Mouse (Mus musculus) limb, embryonic 15.5 days (tissue): ENCODE results near the gene Krt19. TPM values are rescaled to one million over a fixed set of nuclear protein-coding genes. Genes with fewer than 3 reads are reported as not detected.

ENCODE experiments used
- ATAC-seq: fragments of 200-750 bp; cut with Nextera tagmentation; 2 replicates; pipeline ENCODE4 v1.8.0; 2017; ENCODE audit warnings: low read depth, moderate TSS enrichment; ENCODE audit not compliant: insufficient number of reproducible peaks, low FRiP score, low TSS enrichment
- H3K27ac ChIP-seq: fragments of 300-500 bp; sonication (generic); 2 replicates; pipeline ENCODE4 v1.5.1; 2015; ENCODE audit warnings: moderate library complexity, mild to moderate bottlenecking, inconsistent platforms
- H3K27me3 ChIP-seq: fragments of 300-500 bp; sonication (generic); 2 replicates; pipeline ENCODE4 v1.6.1; 2015; ENCODE audit warnings: inconsistent platforms
- H3K36me3 ChIP-seq: fragments of 300-500 bp; sonication (generic); 2 replicates; pipeline ENCODE4 v1.6.1; 2015; ENCODE audit warnings: inconsistent platforms
- H3K4me1 ChIP-seq: fragments of 300-500 bp; sonication (generic); 2 replicates; pipeline ENCODE4 v1.6.1; 2015; ENCODE audit warnings: inconsistent platforms
- H3K4me2 ChIP-seq: fragments of 300-500 bp; sonication (generic); 2 replicates; pipeline ENCODE4 v1.6.1; 2015; ENCODE audit warnings: mild to moderate bottlenecking, inconsistent platforms
- H3K4me3 ChIP-seq: fragments of 300-500 bp; sonication (generic); 2 replicates; pipeline ENCODE4 v1.5.1; 2015; ENCODE audit warnings: mild to moderate bottlenecking, inconsistent platforms
- H3K9ac ChIP-seq: fragments of 300-500 bp; sonication (generic); 2 replicates; pipeline ENCODE4 v1.6.1; 2015; ENCODE audit warnings: inconsistent platforms
- H3K9me3 ChIP-seq: fragments of 300-500 bp; sonication (generic); 2 replicates; pipeline ENCODE4 v1.6.1; 2016; ENCODE audit warnings: inconsistent platforms
- WGBS: fragments of 180-500 bp; shearing (Covaris S2); methylation state at CpG from one replicate; pipeline ENCODE4 v1.1.7; 2015; 5-methylcytosine and 5-hydroxymethylcytosine counted together
- polyA plus RNA-seq: library from polyadenylated mRNA; unstranded; fragments of >200 nt; fragmentation: Nextera tagmentation; extraction: Ambion mirVana; gene quantifications from 2 replicates; pipeline ENCODE4 v1.2.1, GENCODE M21; 2015

The Krt19 gene
- polyA plus RNA-seq, 1 experiment from 2014 or later = 417 TPM

DNA sequence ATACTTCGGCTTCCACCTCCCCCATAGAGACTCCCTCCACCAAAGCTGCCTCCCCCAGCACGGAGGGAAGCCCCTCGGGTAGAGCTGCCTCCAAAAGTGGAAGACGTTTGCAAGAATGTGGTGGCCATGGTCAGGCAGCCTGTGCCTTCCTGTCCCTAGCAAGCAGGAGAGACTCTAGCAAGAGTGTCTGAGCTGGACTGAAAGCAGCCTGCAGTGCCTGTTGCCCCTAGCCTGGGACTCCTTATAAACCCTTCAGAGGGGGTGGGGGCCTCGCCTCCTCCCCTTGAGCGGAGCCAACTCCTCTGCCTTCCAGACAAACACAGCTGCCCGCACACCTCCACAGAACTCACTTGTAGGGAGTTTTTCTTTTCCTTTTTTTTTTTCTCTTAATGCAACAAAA lies 12.7 kb downstream of the Krt19 start, which contains the start of gene Krt15:
Gene Krt15, minus strand, starts transcription at position 198 of the 400 bp plus-strand sequence.
- WGBS = 48% methylated on average over 7 of the region's 7 CpGs
- 0 out of 2 replicates have a peak within 1 kb of the TSS, but pooled peaks have one; percentile 33 for H3K27ac ChIP-seq
- no peak within 1 kb of the TSS for H3K9ac ChIP-seq
- no peak for ATAC-seq
- peak within 1 kb of the TSS; percentile 24; the same call in 1 of the 2 replicates for H3K4me2 ChIP-seq
- H3K4me3 ChIP-seq = peak within 1 kb of the TSS; percentile 21
- H3K9me3 ChIP-seq = no peaks in the 10 kb centered on the region
- H3K4me1 ChIP-seq = peaks cover 29% of the 10 kb centered on the region
- no peaks in the 10 kb centered on the region for H3K36me3 ChIP-seq
- H3K27me3 ChIP-seq = 0 out of 2 replicates have a peak, but pooled peaks cover 2% of the 10 kb centered on the region

GRCm38 (mm10) chr11:100124901-100125300 lies 23.6 kb downstream of the Krt19 start:
- Histone ChIP-seq H3K4me1 (no peaks in the 10 kb centered on the region), H3K9ac (no peak overlapping the region), H3K9me3 (no peaks in the 10 kb centered on the region), H3K27ac (no peak overlapping the region), H3K4me2 (no peak overlapping the region), H3K27me3 (no peaks in the 10 kb centered on the region), H3K36me3 (no peaks in the 10 kb centered on the region), H3K4me3 (no peak overlapping the region)
- no peak for ATAC-seq
- 58% methylated on average over 7 of the region's 7 CpGs for WGBS

- H3K27ac ChIP-seq = no peak within 1 kb of the TSS
These were observed 27.0 kb downstream of the Krt19 start, which contains the start of gene Krt13 for GRCm38 (mm10) chr11:100121466-100121865. Gene Krt13 (minus strand): TSS chr11:100121566.

DNA sequence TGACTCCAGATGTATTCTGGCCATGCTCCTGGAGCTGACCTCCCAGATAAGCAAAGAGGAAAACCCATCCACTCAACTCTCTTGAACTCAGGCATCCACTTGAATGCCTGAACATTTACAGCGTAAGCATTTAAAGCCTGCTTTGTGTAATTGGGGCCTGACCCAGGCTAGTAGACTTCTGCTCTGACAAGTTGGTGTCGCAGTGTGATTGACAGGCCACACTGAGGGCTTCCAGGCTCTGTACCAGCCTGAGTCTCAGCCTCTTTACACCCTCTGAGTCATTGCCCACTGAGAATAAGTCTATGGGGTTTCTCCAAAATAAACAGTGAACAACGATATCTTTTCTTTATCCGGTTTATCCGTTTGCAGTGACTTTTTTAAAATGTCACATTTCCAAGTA lies 28.1 kb downstream of the Krt19 start:
- Histone ChIP-seq H3K27ac (no peak overlapping the region), H3K9me3 (no peaks in the 10 kb centered on the region), H3K4me3 (no peak overlapping the region), H3K4me2 (no peak overlapping the region), H3K4me1 (0 out of 2 replicates have a peak, but pooled peaks cover 5% of the 10 kb centered on the region), H3K27me3 (no peaks in the 10 kb centered on the region), H3K9ac (no peak overlapping the region), H3K36me3 (no peaks in the 10 kb centered on the region)
- no peak for ATAC-seq
- WGBS = 73% methylated on average over 5 of the region's 5 CpGs

More at GRCm38 (mm10) chr11:100121466-100121865, 27.0 kb downstream of the Krt19 start, which contains the start of gene Krt13:
- no peak within 1 kb of the TSS for H3K9ac ChIP-seq
- H3K4me3 ChIP-seq = no peak within 1 kb of the TSS
- H3K9me3 ChIP-seq = no peaks in the 10 kb centered on the region
- 66% methylated on average over 3 of the region's 3 CpGs for WGBS
- 0 out of 2 replicates have a peak, but pooled peaks cover 5% of the 10 kb centered on the region for H3K4me1 ChIP-seq
- no peak for ATAC-seq
- no peaks in the 10 kb centered on the region for H3K27me3 ChIP-seq
- no peak within 1 kb of the TSS for H3K4me2 ChIP-seq
- no peaks in the 10 kb centered on the region for H3K36me3 ChIP-seq

DNA sequence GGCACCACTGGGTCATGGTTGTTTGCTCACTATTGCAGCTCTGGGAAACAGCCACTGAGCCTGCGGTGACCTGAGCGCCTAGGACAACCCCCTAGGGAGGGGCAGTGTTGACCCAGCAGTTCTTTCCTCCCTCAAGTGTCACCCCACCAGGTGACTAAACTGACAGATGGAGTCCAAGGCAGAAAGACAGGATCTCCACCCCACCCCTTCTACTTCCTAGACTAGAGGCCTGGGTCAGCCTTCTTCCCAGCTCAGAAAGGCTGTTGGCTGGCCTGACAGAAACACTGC lies 34.8 kb downstream of the Krt19 start:
- H3K9ac ChIP-seq = no peak overlapping the region
- no peak for ATAC-seq
- no peaks in the 10 kb centered on the region for H3K36me3 ChIP-seq
- no peak overlapping the region for H3K4me2 ChIP-seq
- 81% methylated on average over 2 of the region's 2 CpGs for WGBS
- H3K9me3 ChIP-seq = no peaks in the 10 kb centered on the region
- 0 out of 2 replicates have a peak, but pooled peaks cover 3% of the 10 kb centered on the region for H3K4me1 ChIP-seq
- no peak overlapping the region for H3K27ac ChIP-seq
- H3K27me3 ChIP-seq = no peaks in the 10 kb centered on the region
- H3K4me3 ChIP-seq = no peak overlapping the region

- Histone ChIP-seq H3K4me2 (no peak overlapping the region), H3K36me3 (no peaks in the 10 kb centered on the region), H3K27me3 (no peaks in the 10 kb centered on the region), H3K9me3 (no peaks in the 10 kb centered on the region), H3K4me3 (no peak overlapping the region), H3K4me1 (no peaks in the 10 kb centered on the region), H3K27ac (no peak overlapping the region), H3K9ac (no peak overlapping the region)
- ATAC-seq = 0 out of 2 replicates have a peak, but pooled peaks have one; percentile 10
- WGBS = 78% methylated on average over 11 of the region's 11 CpGs
These were observed 35.3 kb downstream of the Krt19 start for GRCm38 (mm10) chr11:100112935-100113741.

DNA sequence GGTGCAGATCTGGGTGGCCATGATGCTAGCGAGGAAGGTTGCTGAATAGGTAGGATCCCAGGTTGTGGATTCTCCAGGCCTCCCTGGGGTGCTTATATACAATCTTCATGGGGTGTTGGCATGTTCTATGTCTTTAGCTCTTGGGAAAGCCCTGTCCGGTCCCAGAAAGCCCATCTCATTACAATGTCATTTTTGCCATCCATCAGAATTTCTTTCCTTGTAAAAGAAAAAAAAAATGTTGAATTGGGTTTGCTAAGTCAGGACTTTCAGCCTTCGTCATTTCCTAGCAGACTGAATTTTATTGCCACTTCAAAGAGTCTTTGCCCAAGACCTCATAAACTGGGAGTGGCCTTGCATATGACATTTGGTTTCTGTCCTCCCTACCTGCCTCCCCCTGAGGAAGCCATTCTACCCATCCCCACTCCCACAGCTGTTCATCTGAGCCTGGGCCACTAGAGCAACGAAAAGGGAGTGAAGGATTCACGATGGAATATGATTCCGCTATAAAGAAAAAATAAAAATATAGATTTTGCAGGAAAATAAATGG lies 42.8 kb downstream of the Krt19 start, which contains the start of gene Krt36:
Gene Krt36, minus strand, starts transcription at position 51 of the 547 bp plus-strand sequence.
- no peak within 1 kb of the TSS for H3K9ac ChIP-seq
- H3K27ac ChIP-seq = no peak within 1 kb of the TSS
- H3K4me2 ChIP-seq = no peak within 1 kb of the TSS
- no peaks in the 10 kb centered on the region for H3K9me3 ChIP-seq
- no peaks in the 10 kb centered on the region for H3K36me3 ChIP-seq
- H3K27me3 ChIP-seq = no peaks in the 10 kb centered on the region
- 73% methylated on average over 6 of the region's 6 CpGs for WGBS
- H3K4me3 ChIP-seq = no peak within 1 kb of the TSS
- ATAC-seq = no peak
- no peaks in the 10 kb centered on the region for H3K4me1 ChIP-seq

DNA sequence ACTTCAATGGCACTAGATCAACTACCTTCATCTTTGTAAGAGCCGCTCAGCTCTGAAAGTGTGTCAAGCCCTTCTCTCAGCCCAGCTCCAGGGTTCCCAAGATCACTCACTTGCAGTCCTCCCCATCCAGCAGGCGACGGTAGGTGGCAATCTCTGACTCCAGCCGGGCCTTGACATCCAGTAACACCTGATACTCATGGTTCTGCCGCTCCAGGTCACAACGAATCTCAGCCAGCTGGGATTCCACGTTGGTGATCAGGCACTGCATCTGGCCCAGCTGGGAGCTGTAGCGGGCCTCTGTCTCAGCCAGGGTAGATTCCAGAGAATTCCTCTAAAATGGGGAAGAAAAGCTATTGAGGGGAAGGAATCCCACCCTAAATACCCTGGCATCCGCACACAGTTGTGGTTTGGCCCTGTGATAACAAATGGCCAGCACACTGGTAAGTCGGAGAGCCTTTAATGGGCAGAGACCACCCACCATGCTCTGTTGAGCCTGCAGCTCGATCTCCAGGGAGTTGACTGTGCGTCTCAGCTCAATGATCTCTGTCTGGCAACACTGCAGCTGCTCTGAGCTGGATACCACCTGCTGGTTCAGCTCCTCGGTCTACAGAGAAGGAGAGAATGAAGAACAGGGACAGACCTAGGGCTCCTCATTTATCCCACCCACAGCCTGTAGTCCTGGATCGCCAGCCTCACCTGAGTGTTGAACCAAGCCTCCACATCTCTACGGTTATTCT lies 45.6 kb downstream of the Krt19 start:
- H3K36me3 ChIP-seq = no peaks in the 10 kb centered on the region
- 56% methylated on average over 15 of the region's 15 CpGs for WGBS
- H3K9ac ChIP-seq = no peak overlapping the region
- H3K4me2 ChIP-seq = no peak overlapping the region
- H3K4me3 ChIP-seq = no peak overlapping the region
- no peaks in the 10 kb centered on the region for H3K4me1 ChIP-seq
- H3K27ac ChIP-seq = no peak overlapping the region
- no peaks in the 10 kb centered on the region for H3K27me3 ChIP-seq
- no peak for ATAC-seq
- no peaks in the 10 kb centered on the region for H3K9me3 ChIP-seq

- Histone ChIP-seq H3K4me3 (no peak overlapping the region), H3K4me2 (no peak overlapping the region), H3K9me3 (no peaks in the 10 kb centered on the region), H3K36me3 (no peaks in the 10 kb centered on the region), H3K27me3 (no peaks in the 10 kb centered on the region), H3K4me1 (no peaks in the 10 kb centered on the region), H3K9ac (no peak overlapping the region), H3K27ac (no peak overlapping the region)
- no peak for ATAC-seq
- WGBS = 85% methylated on average over 4 of the region's 4 CpGs
These were observed 48.1 kb downstream of the Krt19 start for GRCm38 (mm10) chr11:100100391-100100790.

- Histone ChIP-seq H3K4me1 (no peaks in the 10 kb centered on the region), H3K4me3 (no peak overlapping the region), H3K27me3 (no peaks in the 10 kb centered on the region), H3K9ac (no peak overlapping the region), H3K4me2 (no peak overlapping the region), H3K27ac (no peak overlapping the region), H3K36me3 (no peaks in the 10 kb centered on the region), H3K9me3 (no peaks in the 10 kb centered on the region)
- ATAC-seq = no peak
- 66% methylated on average over 9 of the region's 9 CpGs for WGBS
These were observed 50.6 kb downstream of the Krt19 start for GRCm38 (mm10) chr11:100097819-100098218.

DNA sequence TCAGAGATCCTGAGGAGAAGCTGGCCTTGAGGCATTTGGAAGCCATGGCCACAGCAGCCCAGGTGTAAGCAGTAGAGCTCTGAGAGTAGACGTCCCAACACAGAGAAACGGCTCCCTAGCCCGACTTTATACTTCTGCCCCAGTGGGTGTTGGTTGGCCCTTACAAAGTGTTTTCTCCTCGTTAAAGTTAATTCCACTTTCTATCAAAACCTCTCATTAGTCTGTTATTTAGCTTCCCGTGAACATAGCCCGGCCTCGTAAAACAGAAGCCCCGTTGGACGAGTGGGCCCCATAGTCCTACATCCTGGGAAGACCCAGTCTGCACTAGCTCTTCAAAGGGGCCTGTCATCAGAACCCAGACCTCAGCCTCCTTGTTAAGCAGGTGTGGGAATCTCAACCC lies 52.3 kb downstream of the Krt19 start, which contains the start of gene Krt35:
Gene Krt35, minus strand, starts transcription at position 101 of the 400 bp plus-strand sequence.
- no peaks in the 10 kb centered on the region for H3K9me3 ChIP-seq
- no peak within 1 kb of the TSS for H3K4me2 ChIP-seq
- H3K36me3 ChIP-seq = no peaks in the 10 kb centered on the region
- WGBS = 28% methylated on average over 9 of the region's 9 CpGs
- H3K4me1 ChIP-seq = no peaks in the 10 kb centered on the region
- H3K9ac ChIP-seq = no peak within 1 kb of the TSS
- no peak within 1 kb of the TSS for H3K27ac ChIP-seq
- no peaks in the 10 kb centered on the region for H3K27me3 ChIP-seq
- ATAC-seq = no peak
- H3K4me3 ChIP-seq = no peak within 1 kb of the TSS
